In genomic region chr6:4131149-4131548, GRCm38 (mm10) we compare ENCODE assay signal across 21 mouse cellular contexts. TPM values are rescaled to one million over a fixed set of nuclear protein-coding genes. Genes with fewer than 3 reads are reported as not detected.
DNase-seq lines count a peak whose midpoint lies in the region; ATAC-seq and TF ChIP-seq lines count a peak whose summit lies in the region.
"Had no signal": no experiment of that assay in that cellular context is flagged by ENCODE, and none has a peak within 500 bp of the region (broad histone marks: within the 10 kb centered on the region; RNA-seq: fewer than 3 reads in every experiment).

No protein-coding gene starts in this region.

- H3K27me3 ChIP-seq in hindbrain, embryonic 14.5 days (ENCODE audit: control insufficient read depth, insufficient read depth, low read length): no peaks in the 10 kb centered on the region
- H3K27me3 ChIP-seq in hindbrain, embryonic 13.5 days: no peaks in the 10 kb centered on the region
- no peaks in the 10 kb centered on the region for H3K27me3 ChIP-seq in midbrain, embryonic 13.5 days
- no peaks in the 10 kb centered on the region for H3K27me3 ChIP-seq in midbrain, embryonic 11.5 days (ENCODE audit: control insufficient read depth, insufficient read depth, low read length)
- no peaks in the 10 kb centered on the region for H3K27me3 ChIP-seq in midbrain, postnatal 0 days (ENCODE audit: insufficient read depth, low read length)
- no peaks in the 10 kb centered on the region for H3K27me3 ChIP-seq in intestine, embryonic 16.5 days (replicated peaks; ENCODE audit: control insufficient read depth, insufficient read depth, low read length)
- H3K27me3 ChIP-seq: CH12.LX; embryonic facial prominence, embryonic 15.5 days; forebrain, embryonic 12.5 days; heart, embryonic 13.5 days had no signal

- no peaks in the 10 kb centered on the region for H3K36me3 ChIP-seq in hindbrain, embryonic 14.5 days (replicated peaks; ENCODE audit: control insufficient read depth, insufficient read depth)
- H3K36me3 ChIP-seq in hindbrain, embryonic 13.5 days: no peaks in the 10 kb centered on the region
- H3K36me3 ChIP-seq in midbrain, embryonic 13.5 days: no peaks in the 10 kb centered on the region
- H3K36me3 ChIP-seq in midbrain, embryonic 11.5 days (ENCODE audit: control insufficient read depth, insufficient read depth, low read length): no peaks in the 10 kb centered on the region
- H3K36me3 ChIP-seq in midbrain, postnatal 0 days (ENCODE audit: insufficient read depth, low read length): no peaks in the 10 kb centered on the region
- no peaks in the 10 kb centered on the region for H3K36me3 ChIP-seq in intestine, embryonic 16.5 days (ENCODE audit: control insufficient read depth, insufficient read depth, low read length)
- H3K36me3 ChIP-seq: embryonic facial prominence, embryonic 15.5 days; forebrain, embryonic 12.5 days; heart, embryonic 13.5 days had no signal

- no peak overlapping the region for H3K4me2 ChIP-seq in hindbrain, embryonic 14.5 days (replicated peaks)
- no peak overlapping the region for H3K4me2 ChIP-seq in hindbrain, embryonic 13.5 days
- H3K4me2 ChIP-seq in midbrain, embryonic 13.5 days (replicated peaks): no peak overlapping the region
- H3K4me2 ChIP-seq in midbrain, embryonic 11.5 days: no peak overlapping the region
- no peak overlapping the region for H3K4me2 ChIP-seq in midbrain, postnatal 0 days (ENCODE audit: low read depth, low read length, poor library complexity, severe bottlenecking)
- H3K4me2 ChIP-seq in intestine, embryonic 16.5 days (ENCODE audit: low read depth, low read length): no peak overlapping the region
- H3K4me2 ChIP-seq: embryonic facial prominence, embryonic 15.5 days; forebrain, embryonic 12.5 days; heart, embryonic 13.5 days had no signal

- no peak for TF ChIP-seq CTCF in midbrain, postnatal 0 days (IDR thresholded peaks at IDR 0.05)

- H3K27ac ChIP-seq in hindbrain, embryonic 14.5 days: no peak overlapping the region
- H3K27ac ChIP-seq in hindbrain, embryonic 13.5 days: no peak overlapping the region
- no peak overlapping the region for H3K27ac ChIP-seq in midbrain, embryonic 13.5 days
- no peak overlapping the region for H3K27ac ChIP-seq in midbrain, embryonic 11.5 days (ENCODE audit: low read depth, low read length)
- H3K27ac ChIP-seq in midbrain, postnatal 0 days (ENCODE audit: low read depth, low read length): no peak overlapping the region
- H3K27ac ChIP-seq in intestine, embryonic 16.5 days (ENCODE audit: low read length): no peak overlapping the region
- H3K27ac ChIP-seq: embryonic facial prominence, embryonic 15.5 days; forebrain, embryonic 12.5 days; gastrocnemius, adult 2 months; heart, embryonic 13.5 days; hindbrain, postnatal 0 days had no signal

- WGBS in hindbrain, embryonic 14.5 days: 48% methylated on average over 2 of the region's 2 CpGs
- 59% methylated on average over 2 of the region's 2 CpGs for WGBS in hindbrain, embryonic 13.5 days
- 22% methylated on average over 2 of the region's 2 CpGs for WGBS in midbrain, embryonic 13.5 days
- 45% methylated on average over 2 of the region's 2 CpGs for WGBS in midbrain, embryonic 11.5 days
- WGBS in midbrain, postnatal 0 days: 23% methylated on average over 2 of the region's 2 CpGs
- WGBS in intestine, embryonic 16.5 days: 64% methylated on average over 2 of the region's 2 CpGs

- peak; percentile 48; the same call in 1 of the 2 replicates for ATAC-seq in hindbrain, embryonic 14.5 days (ENCODE audit: low FRiP score)
- ATAC-seq in hindbrain, embryonic 13.5 days (ENCODE audit: low FRiP score): no peak
- peak; percentile 78 for ATAC-seq in midbrain, embryonic 13.5 days
- no peak for ATAC-seq in midbrain, embryonic 11.5 days (ENCODE audit: low FRiP score)
- ATAC-seq in midbrain, postnatal 0 days (ENCODE audit: low FRiP score): peak; percentile 44
- ATAC-seq in intestine, embryonic 16.5 days: no peak
- no peak for ATAC-seq in erythroblast, adult 5-6 weeks (replicated peaks; ENCODE audit: low FRiP score, poor library complexity, severe bottlenecking)
- ATAC-seq: activated CD4-positive, CD25-positive, alpha-beta regulatory T cell, adult 4 months; hindbrain, postnatal 0 days; Patski had no signal

- no peaks in the 10 kb centered on the region for H3K4me1 ChIP-seq in hindbrain, embryonic 14.5 days (replicated peaks; ENCODE audit: control insufficient read depth, insufficient read depth, low read length)
- H3K4me1 ChIP-seq in hindbrain, embryonic 13.5 days (replicated peaks): no peaks in the 10 kb centered on the region
- peaks cover 11% of the 10 kb centered on the region; the same call in 1 of the 2 replicates for H3K4me1 ChIP-seq in midbrain, embryonic 13.5 days (replicated peaks)
- no peaks in the 10 kb centered on the region for H3K4me1 ChIP-seq in midbrain, embryonic 11.5 days (ENCODE audit: control insufficient read depth, insufficient read depth, low read length)
- H3K4me1 ChIP-seq in midbrain, postnatal 0 days (ENCODE audit: insufficient read depth, low read length): no peaks in the 10 kb centered on the region
- H3K4me1 ChIP-seq in intestine, embryonic 16.5 days (ENCODE audit: control insufficient read depth, insufficient read depth, low read length): no peaks in the 10 kb centered on the region
- H3K4me1 ChIP-seq: embryonic facial prominence, embryonic 15.5 days; forebrain, embryonic 12.5 days; heart, embryonic 13.5 days had no signal

- H3K4me3 ChIP-seq in hindbrain, embryonic 14.5 days (replicated peaks; ENCODE audit: low read length): no peak overlapping the region
- no peak overlapping the region for H3K4me3 ChIP-seq in hindbrain, embryonic 13.5 days
- no peak overlapping the region for H3K4me3 ChIP-seq in midbrain, embryonic 13.5 days (replicated peaks)
- no peak overlapping the region for H3K4me3 ChIP-seq in midbrain, embryonic 11.5 days (ENCODE audit: low read depth, low read length)
- no peak overlapping the region for H3K4me3 ChIP-seq in midbrain, postnatal 0 days (ENCODE audit: low read depth, low read length)
- no peak overlapping the region for H3K4me3 ChIP-seq in intestine, embryonic 16.5 days (ENCODE audit: low read length)
- H3K4me3 ChIP-seq: embryonic facial prominence, embryonic 15.5 days; forebrain, embryonic 12.5 days; gastrocnemius, adult 2 months; heart, embryonic 13.5 days had no signal

- H3K9me3 ChIP-seq in hindbrain, embryonic 14.5 days (ENCODE audit: control insufficient read depth, low read length): no peaks in the 10 kb centered on the region
- H3K9me3 ChIP-seq in hindbrain, embryonic 13.5 days: no peaks in the 10 kb centered on the region
- H3K9me3 ChIP-seq in midbrain, embryonic 13.5 days: no peaks in the 10 kb centered on the region
- no peaks in the 10 kb centered on the region for H3K9me3 ChIP-seq in midbrain, embryonic 11.5 days (ENCODE audit: control insufficient read depth, low read length)
- H3K9me3 ChIP-seq in midbrain, postnatal 0 days (ENCODE audit: low read length): no peaks in the 10 kb centered on the region
- no peaks in the 10 kb centered on the region for H3K9me3 ChIP-seq in intestine, embryonic 16.5 days (ENCODE audit: control insufficient read depth, low read length)
- H3K9me3 ChIP-seq: embryonic facial prominence, embryonic 15.5 days; forebrain, embryonic 12.5 days; heart, embryonic 13.5 days had no signal

- DNase-seq in hindbrain, embryonic 14.5 days (ENCODE audit: low spot score): no peak
- no peak for DNase-seq in midbrain, embryonic 11.5 days (ENCODE audit: low spot score, missing footprints)
- no peak for DNase-seq in midbrain, postnatal 0 days (ENCODE audit: low spot score)
- DNase-seq: adrenal gland, postnatal 14 days; cerebellum, adult 18-20 months; cerebellum, adult 9-11 months; cerebellum, postnatal 36 days; gastrocnemius, adult 2 months; gastrocnemius, postnatal 25 days; heart, postnatal 36 days had no signal

- no peak overlapping the region for H3K9ac ChIP-seq in hindbrain, embryonic 14.5 days
- H3K9ac ChIP-seq in hindbrain, embryonic 13.5 days: no peak overlapping the region
- no peak overlapping the region for H3K9ac ChIP-seq in midbrain, embryonic 13.5 days (replicated peaks)
- H3K9ac ChIP-seq in midbrain, embryonic 11.5 days (ENCODE audit: low read length): no peak overlapping the region
- H3K9ac ChIP-seq in midbrain, postnatal 0 days (replicated peaks; ENCODE audit: low read length, poor library complexity, severe bottlenecking): no peak overlapping the region
- H3K9ac ChIP-seq in intestine, embryonic 16.5 days (ENCODE audit: low read depth, low read length): no peak overlapping the region
- H3K9ac ChIP-seq: embryonic facial prominence, embryonic 15.5 days; forebrain, embryonic 12.5 days; heart, embryonic 13.5 days had no signal

RNA-seq across cellular contexts. Expression of gene Bet1, which starts 44.4 kb away (rescaled TPM):
- 34.0 and 35.4 TPM in 2 replicates for polyA plus RNA-seq in hindbrain, embryonic 14.5 days (2014; fragmentation: Nextera tagmentation; extraction: Ambion mirVana)
- 39.1 and 39.3 TPM in 2 replicates for polyA plus RNA-seq in hindbrain, embryonic 13.5 days (2015; fragmentation: Nextera tagmentation; extraction: Ambion mirVana)
- 34.0 and 35.8 TPM in 2 replicates for polyA plus RNA-seq in midbrain, embryonic 13.5 days (2015; fragmentation: Nextera tagmentation; extraction: Ambion mirVana)
- polyA plus RNA-seq in midbrain, embryonic 11.5 days (2014; fragmentation: Nextera tagmentation; extraction: Ambion mirVana): 62.0 and 73.0 TPM in 2 replicates
- 15.2 and 17.2 TPM in 2 replicates for total RNA-seq in midbrain, postnatal 0 days (2014; rRNA removed)
- polyA plus RNA-seq in midbrain, postnatal 0 days (2015; fragmentation: Nextera tagmentation; extraction: Ambion mirVana): 22.8 and 24.7 TPM in 2 replicates
- 70.6 and 82.2 TPM in 2 replicates for polyA plus RNA-seq in intestine, embryonic 16.5 days (2015; fragmentation: Nextera tagmentation; extraction: Ambion mirVana)
- 20.8 and 21.7 TPM in 2 replicates for total RNA-seq in erythroblast, adult 5-6 weeks (2015; ENCODE audit: low replicate concordance)
- 8.1 and 13.1 TPM in 2 replicates for total RNA-seq in erythroblast, adult 5-6 weeks (2017; ENCODE audit: low replicate concordance)

Comparison
In these comparisons a context has a peak if more than half of its experiments do, and no peak if none do; other contexts are left out.
1. ATAC-seq: peak in hindbrain, embryonic 14.5 days (single experiment), midbrain, embryonic 13.5 days (single experiment) and midbrain, postnatal 0 days (single experiment); none in hindbrain, embryonic 13.5 days (single experiment), midbrain, embryonic 11.5 days (single experiment), intestine, embryonic 16.5 days (single experiment) and erythroblast, adult 5-6 weeks (single experiment).